Mouse (Mus musculus) cerebellum, adult (tissue): ENCODE results near the gene Kyat1.
A peak's percentile ranks its signal among the peaks of the same experiment; 100 is the strongest.
"Not testable (repeated sequence)": the region's sequence is repeated elsewhere in the genome, so short reads cannot be mapped to it uniquely, and the experiment has no call there.

ENCODE experiments used
- ATAC-seq: cut with Nextera tagmentation; 2 replicates; pipeline ENCODE4 v1.9.2; 2017; ENCODE audit warnings: mild to moderate bottlenecking, moderate library complexity, mixed read lengths; ENCODE audit not compliant: insufficient number of reproducible peaks, low FRiP score, low TSS enrichment

The Kyat1 gene

GRCm38 (mm10) chr2:30215493-30215892 lies 9.8 kb upstream of the Kyat1 start:
- no peak for ATAC-seq

- no peak for ATAC-seq
Observed at GRCm38 (mm10) chr2:30214745-30215144, 9.1 kb upstream of the Kyat1 start.

GRCm38 (mm10) chr2:30212951-30213350 lies 7.3 kb upstream of the Kyat1 start:
- ATAC-seq, result no peak

- no peak for ATAC-seq
Observed at GRCm38 (mm10) chr2:30212169-30212545, 6.5 kb upstream of the Kyat1 start.

GRCm38 (mm10) chr2:30211408-30212168 lies 5.9 kb upstream of the Kyat1 start:
- no peak for ATAC-seq

GRCm38 (mm10) chr2:30207886-30208285 lies 2.2 kb upstream of the Kyat1 start:
- ATAC-seq, result no peak

GRCm38 (mm10) chr2:30207401-30207800 lies 1.8 kb upstream of the Kyat1 start:
- no peak for ATAC-seq

GRCm38 (mm10) chr2:30205255-30205628 lies 405 bp downstream of the Kyat1 start:
- no peak for ATAC-seq

- no peak for ATAC-seq
Observed at GRCm38 (mm10) chr2:30203439-30203838, 2.2 kb downstream of the Kyat1 start.

- no peak for ATAC-seq
Observed at GRCm38 (mm10) chr2:30200388-30200925, 5.2 kb downstream of the Kyat1 start.

GRCm38 (mm10) chr2:30199984-30200383 lies 5.7 kb downstream of the Kyat1 start:
- ATAC-seq, result no peak

- no peak for ATAC-seq
Observed at GRCm38 (mm10) chr2:30198021-30198420, 7.6 kb downstream of the Kyat1 start.

GRCm38 (mm10) chr2:30194656-30195055 lies 11.0 kb downstream of the Kyat1 start:
- no peak for ATAC-seq

GRCm38 (mm10) chr2:30191790-30192580 lies 13.7 kb downstream of the Kyat1 start:
- no peak for ATAC-seq

- ATAC-seq, result no peak
Observed at GRCm38 (mm10) chr2:30185681-30186080, 20.0 kb downstream of the Kyat1 start.

GRCm38 (mm10) chr2:30185276-30185675 lies 20.4 kb downstream of the Kyat1 start:
- ATAC-seq, result no peak

- no peak for ATAC-seq
Observed at GRCm38 (mm10) chr2:30183721-30184120, 21.9 kb downstream of the Kyat1 start.

GRCm38 (mm10) chr2:30182424-30182823 lies 23.2 kb downstream of the Kyat1 start:
- no peak for ATAC-seq

- not testable (repeated sequence) for ATAC-seq
Observed at GRCm38 (mm10) chr2:30178711-30179110, 26.9 kb downstream of the Kyat1 start.

GRCm38 (mm10) chr2:30177700-30178675 lies 27.7 kb downstream of the Kyat1 start, which contains the start of gene Spout1:
Gene Spout1, minus strand, starts transcription at chr2:30178459.
- ATAC-seq, result peak; percentile 97
